Mouse (Mus musculus) liver, adult 2 months (tissue): Measurements from ENCODE around the gene Bub3.

ENCODE experiments used
- CTCF ChIP-seq: fragments of 200-500 bp; IDR thresholded peaks from 2 replicates; pipeline ENCODE4 v1.5.1; 2011; ENCODE audit warnings: low read depth, low read length, control low read depth
- POLR2A ChIP-seq: fragments of 200-500 bp; IDR thresholded peaks from 2 replicates; pipeline ENCODE4 v1.6.1; 2011; ENCODE audit warnings: low read length, control low read depth; ENCODE audit not compliant: insufficient read depth; ENCODE audit errors: extremely low read depth

DNA sequence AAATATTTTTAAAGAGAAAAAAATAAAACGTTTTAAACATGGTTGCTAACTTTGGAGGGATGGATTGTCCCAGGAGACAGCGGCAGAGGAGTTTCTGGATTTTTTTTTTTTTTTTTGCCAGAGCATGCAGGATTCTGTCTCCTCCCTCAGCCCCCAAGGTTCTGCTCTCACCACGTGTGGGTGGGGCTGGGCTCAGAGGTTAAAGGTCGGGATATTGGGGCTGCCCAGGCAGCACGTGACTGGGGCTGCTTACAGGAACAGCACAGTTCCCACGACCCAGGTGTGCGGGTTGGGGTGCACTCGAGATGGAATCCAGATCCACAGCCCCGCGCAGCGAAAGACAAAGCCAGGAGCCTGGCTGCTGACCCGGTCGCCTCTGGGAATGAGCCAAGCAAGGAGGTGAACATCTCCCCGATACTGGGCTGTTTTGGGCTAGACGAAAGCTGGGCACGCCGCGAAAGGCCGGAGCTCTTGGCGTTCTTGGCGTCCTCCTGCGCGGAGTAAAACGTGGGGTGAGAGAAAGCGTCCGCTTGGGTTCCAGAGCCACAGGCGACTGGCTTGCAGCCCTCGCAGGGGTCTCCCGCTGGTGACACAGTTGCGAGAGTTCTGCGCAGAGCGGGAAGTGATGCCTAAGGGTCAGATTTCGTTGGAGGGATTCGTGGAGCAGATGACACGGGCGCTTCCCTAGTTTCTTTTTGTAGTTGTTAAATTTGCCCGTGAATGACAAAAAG is 3.3 kb upstream of the Bub3 start:
- TF ChIP-seq CTCF (no peak), POLR2A (no peak)
